Mouse (Mus musculus) neural tube, embryonic 11.5 days (tissue): ENCODE data around the gene Nav2. TPM values are rescaled to one million over a fixed set of nuclear protein-coding genes. Genes with fewer than 3 reads are reported as not detected.

Experiments
- ATAC-seq: fragments of 200-750 bp; cut with Nextera tagmentation; 2 replicates; pipeline ENCODE4 v1.8.0; 2017; ENCODE audit warnings: moderate number of reproducible peaks, mild to moderate bottlenecking, moderate TSS enrichment, moderate library complexity; ENCODE audit not compliant: insufficient read depth, low FRiP score, low TSS enrichment
- DNase-seq: peaks from one replicate; pipeline ENCODE4 v3.0.0-alpha.2; 2015; ENCODE audit warnings: low spot score
- H3K27ac ChIP-seq: fragments of 300-500 bp; sonication (generic); 2 replicates; pipeline ENCODE4 v1.5.1; 2014; ENCODE audit warnings: low read depth, mild to moderate bottlenecking, low read length
- H3K27me3 ChIP-seq: fragments of 300-500 bp; sonication (generic); 2 replicates; pipeline ENCODE4 v1.6.1; 2014; ENCODE audit warnings: mild to moderate bottlenecking, low read length, mixed read lengths; ENCODE audit not compliant: control insufficient read depth, insufficient read depth
- H3K36me3 ChIP-seq: fragments of 300-500 bp; sonication (generic); 2 replicates; pipeline ENCODE4 v1.6.1; 2014; ENCODE audit warnings: mild to moderate bottlenecking, low read length, moderate library complexity, mixed read lengths; ENCODE audit not compliant: control insufficient read depth, insufficient read depth
- H3K4me1 ChIP-seq: fragments of 300-500 bp; sonication (generic); 2 replicates; pipeline ENCODE4 v1.6.1; 2014; ENCODE audit warnings: low read length, mixed read lengths; ENCODE audit not compliant: control insufficient read depth, insufficient read depth
- H3K4me2 ChIP-seq: fragments of 300-500 bp; sonication (generic); 2 replicates; pipeline ENCODE4 v1.6.1; 2014; ENCODE audit warnings: low read depth, mild to moderate bottlenecking, moderate library complexity
- H3K4me3 ChIP-seq: fragments of 300-500 bp; sonication (generic); 2 replicates; pipeline ENCODE4 v1.5.1; 2014; ENCODE audit warnings: low read depth, low read length
- H3K9ac ChIP-seq: fragments of 300-500 bp; sonication (generic); 2 replicates; pipeline ENCODE4 v1.6.1; 2014; ENCODE audit warnings: mild to moderate bottlenecking, low read length
- H3K9me3 ChIP-seq: fragments of 300-500 bp; sonication (generic); 2 replicates; pipeline ENCODE4 v1.6.1; 2016; ENCODE audit warnings: low read length; ENCODE audit not compliant: control insufficient read depth
- WGBS: fragments of 180-500 bp; shearing (Covaris S2); extraction: QIAGEN DNeasy Blood & Tissue Kit; methylation state at CpG from one replicate; pipeline ENCODE4 v1.1.7; 2014; 5-methylcytosine and 5-hydroxymethylcytosine counted together
- polyA plus RNA-seq: library from polyadenylated mRNA; unstranded; fragments of >200 nt; fragmentation: Nextera tagmentation; extraction: Ambion mirVana; gene quantifications from 2 replicates; pipeline ENCODE4 v1.2.1, GENCODE M21; 2014

Gene Nav2
- polyA plus RNA-seq, 1 experiment from 2014 or later, result 19.2 TPM

DNA sequence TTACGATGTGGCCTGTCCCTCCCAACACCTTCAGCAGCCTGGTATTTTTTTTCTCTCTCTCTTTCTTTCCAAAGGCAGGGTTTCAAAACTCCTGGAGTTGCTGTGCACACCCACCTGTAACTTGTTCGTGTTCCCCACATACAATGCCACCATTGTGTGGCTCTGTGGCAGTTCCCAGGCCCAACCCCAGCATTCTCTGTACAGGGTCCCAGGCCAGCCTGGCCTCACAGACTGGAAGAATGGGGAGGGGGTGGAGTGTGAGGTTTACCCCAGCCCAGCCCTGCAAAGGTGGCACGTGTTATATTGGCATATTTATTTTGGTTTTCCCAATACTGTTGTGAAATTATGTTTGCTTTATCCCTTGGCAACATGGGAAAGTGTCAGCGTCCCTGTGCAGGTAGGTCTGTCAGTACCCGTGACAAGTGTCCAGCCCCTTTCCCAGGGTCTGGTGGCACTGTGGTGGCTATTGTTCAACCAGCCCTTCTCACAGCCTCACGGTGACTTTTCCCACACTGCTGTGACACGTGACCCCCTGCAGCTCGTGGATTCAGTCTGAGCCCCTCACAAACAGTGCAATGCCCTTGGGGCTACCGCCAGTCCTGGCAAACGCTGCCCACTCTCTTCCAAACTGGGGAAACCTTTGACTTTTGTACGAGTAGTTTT, 443.2 kb downstream of the Nav2 start:
- no peak overlapping the region for H3K4me3 ChIP-seq
- no peaks in the 10 kb centered on the region for H3K27me3 ChIP-seq
- H3K27ac ChIP-seq, result no peak overlapping the region
- no peaks in the 10 kb centered on the region for H3K9me3 ChIP-seq
- no peaks in the 10 kb centered on the region for H3K36me3 ChIP-seq
- H3K9ac ChIP-seq, result no peak overlapping the region; the same call in 1 of the 2 replicates
- no peak for ATAC-seq
- peaks cover 23% of the 10 kb centered on the region for H3K4me1 ChIP-seq
- H3K4me2 ChIP-seq, result no peak overlapping the region
- no peak for DNase-seq
- WGBS, result 49% methylated on average over 11 of the region's 11 CpGs

DNA sequence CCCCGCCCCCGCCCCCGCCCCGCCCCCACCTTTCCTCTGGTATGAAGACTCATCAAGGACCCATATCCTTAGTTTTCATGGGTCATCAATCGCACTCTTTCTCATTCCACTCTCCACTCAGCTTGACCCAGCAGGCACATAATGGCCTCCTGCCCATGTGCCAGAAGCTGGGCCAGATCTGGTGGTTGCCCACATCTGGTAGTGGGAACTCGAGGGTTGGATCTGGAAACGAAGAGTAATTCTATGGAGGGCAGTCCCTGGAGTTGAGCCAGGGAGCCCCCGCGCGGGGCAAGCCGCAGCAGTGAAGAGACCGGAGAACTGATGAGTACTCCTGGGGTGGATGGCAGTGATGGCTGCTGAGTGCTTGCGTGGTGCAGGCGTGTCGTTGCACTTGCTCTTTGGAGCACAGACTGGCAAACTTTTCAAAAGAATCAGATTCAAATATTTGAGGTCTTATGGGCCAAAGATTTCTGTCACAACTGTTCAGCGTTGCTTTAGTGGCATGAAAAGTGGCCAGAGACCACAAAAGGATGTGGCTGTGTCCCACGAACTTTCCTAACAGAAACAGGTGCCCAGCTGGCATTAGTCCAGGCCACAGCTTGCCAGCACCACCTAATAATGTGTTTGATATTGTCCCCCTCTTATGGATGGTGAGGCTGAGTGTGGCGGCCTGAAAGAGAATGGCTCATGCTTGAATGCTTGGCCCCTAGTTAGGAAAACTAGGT, 449.1 kb downstream of the Nav2 start:
- Histone ChIP-seq H3K4me1 (peaks cover 16% of the 10 kb centered on the region), H3K4me3 (no peak overlapping the region), H3K9ac (no peak overlapping the region), H3K36me3 (no peaks in the 10 kb centered on the region), H3K9me3 (no peaks in the 10 kb centered on the region), H3K4me2 (no peak overlapping the region), H3K27me3 (no peaks in the 10 kb centered on the region), H3K27ac (no peak overlapping the region)
- 82% methylated on average over 18 of the region's 18 CpGs for WGBS
- ATAC-seq, result no peak
- no peak for DNase-seq

DNA sequence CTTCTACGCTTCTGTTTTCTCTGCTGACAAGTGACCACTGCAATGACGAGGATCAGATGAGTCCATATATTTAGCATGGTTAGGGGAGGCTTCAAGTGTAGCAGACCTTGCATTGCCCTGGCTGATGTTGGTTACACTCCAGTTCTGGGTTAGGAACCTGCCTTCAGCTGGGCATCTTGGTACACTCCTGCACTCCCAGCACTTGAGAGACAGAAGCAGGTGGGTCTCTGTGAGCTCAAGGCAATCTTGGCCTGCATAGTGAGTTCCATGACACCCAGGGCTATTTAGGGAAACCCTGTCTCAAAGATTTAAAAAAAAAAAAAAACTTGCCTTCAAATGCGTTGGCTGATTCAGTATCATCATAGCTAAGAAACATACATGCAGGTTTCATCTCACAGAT, 450.6 kb downstream of the Nav2 start:
- H3K27me3 ChIP-seq, result no peaks in the 10 kb centered on the region
- WGBS, result 93% methylated on average over 3 of the region's 3 CpGs

DNA sequence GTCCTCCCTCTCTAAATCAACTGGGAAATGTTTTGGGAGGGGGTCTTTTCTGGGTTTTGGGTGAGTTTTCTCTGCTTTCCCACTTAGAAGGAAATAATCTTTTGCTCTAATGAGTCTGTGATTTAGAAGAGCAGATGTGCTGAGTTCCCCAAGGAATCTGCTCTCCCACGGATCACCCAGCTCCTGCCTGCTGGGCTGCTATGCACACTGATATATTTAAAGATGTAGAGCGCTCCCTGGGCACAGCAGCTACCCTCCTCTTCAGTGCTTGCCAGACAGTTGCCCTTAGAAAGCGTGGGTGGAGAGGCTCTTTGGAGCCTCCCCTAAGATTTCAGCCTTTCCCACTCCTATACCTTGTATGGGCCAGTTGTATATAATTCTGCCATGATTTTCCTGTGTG, 452.1 kb downstream of the Nav2 start:
- no peak overlapping the region for H3K9ac ChIP-seq
- no peaks in the 10 kb centered on the region; the same call in 1 of the 2 replicates for H3K36me3 ChIP-seq
- H3K27me3 ChIP-seq, result no peaks in the 10 kb centered on the region
- ATAC-seq, result no peak
- H3K4me3 ChIP-seq, result no peak overlapping the region
- H3K4me1 ChIP-seq, result peaks cover 12% of the 10 kb centered on the region
- no peak overlapping the region for H3K4me2 ChIP-seq
- no peaks in the 10 kb centered on the region for H3K9me3 ChIP-seq
- no peak for DNase-seq
- 73% methylated on average over 3 of the region's 3 CpGs for WGBS
- H3K27ac ChIP-seq, result peak overlapping the region; percentile 62

More for the DNA sequence above, 450.6 kb downstream of the Nav2 start:
- no peak overlapping the region for H3K4me3 ChIP-seq
- no peaks in the 10 kb centered on the region for H3K9me3 ChIP-seq
- no peak overlapping the region for H3K27ac ChIP-seq
- no peak for DNase-seq
- H3K4me2 ChIP-seq, result no peak overlapping the region
- H3K36me3 ChIP-seq, result no peaks in the 10 kb centered on the region; the same call in 1 of the 2 replicates
- ATAC-seq, result no peak
- no peak overlapping the region for H3K9ac ChIP-seq
- H3K4me1 ChIP-seq, result peaks cover 15% of the 10 kb centered on the region

DNA sequence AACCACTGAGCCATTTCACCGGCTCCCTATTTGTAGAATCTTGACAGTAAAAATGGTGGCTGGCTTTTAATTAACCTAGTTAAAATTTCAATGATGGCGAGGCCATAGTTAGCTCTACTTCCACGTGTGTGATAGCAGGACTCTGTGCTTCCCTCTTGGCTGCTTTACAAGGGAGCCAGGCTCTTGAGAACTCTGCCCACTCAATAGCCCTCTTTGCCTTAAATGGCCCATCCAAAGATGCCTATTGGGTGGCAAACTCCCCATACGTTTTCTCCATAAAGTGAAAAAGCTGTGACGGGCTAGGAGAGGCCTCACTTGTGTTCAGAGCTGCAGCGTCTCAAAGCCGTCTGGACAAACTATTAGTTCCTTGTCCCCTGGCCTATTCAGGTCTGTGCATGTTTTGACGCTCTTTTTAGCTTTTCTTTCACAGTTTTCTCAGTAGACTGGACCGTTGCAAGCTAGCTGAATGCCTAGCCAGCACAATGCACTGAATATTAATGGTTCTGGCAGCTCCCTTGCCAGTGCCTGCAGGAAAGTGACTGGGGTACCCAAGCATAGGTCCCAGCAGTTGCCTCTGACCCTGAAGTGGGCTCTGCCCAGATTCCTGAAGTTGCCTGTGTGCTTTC, 453.1 kb downstream of the Nav2 start:
- WGBS, result 40% methylated on average over 9 of the region's 9 CpGs
- no peaks in the 10 kb centered on the region; the same call in 1 of the 2 replicates for H3K36me3 ChIP-seq
- H3K4me1 ChIP-seq, result peaks cover 12% of the 10 kb centered on the region
- DNase-seq, result peak; percentile 44
- no peak overlapping the region for H3K9ac ChIP-seq
- H3K27me3 ChIP-seq, result no peaks in the 10 kb centered on the region
- no peak overlapping the region for H3K4me3 ChIP-seq
- H3K27ac ChIP-seq, result peak overlapping the region; percentile 62; the same call in 1 of the 2 replicates
- H3K4me2 ChIP-seq, result no peak overlapping the region
- peak; percentile 83 for ATAC-seq
- H3K9me3 ChIP-seq, result no peaks in the 10 kb centered on the region

DNA sequence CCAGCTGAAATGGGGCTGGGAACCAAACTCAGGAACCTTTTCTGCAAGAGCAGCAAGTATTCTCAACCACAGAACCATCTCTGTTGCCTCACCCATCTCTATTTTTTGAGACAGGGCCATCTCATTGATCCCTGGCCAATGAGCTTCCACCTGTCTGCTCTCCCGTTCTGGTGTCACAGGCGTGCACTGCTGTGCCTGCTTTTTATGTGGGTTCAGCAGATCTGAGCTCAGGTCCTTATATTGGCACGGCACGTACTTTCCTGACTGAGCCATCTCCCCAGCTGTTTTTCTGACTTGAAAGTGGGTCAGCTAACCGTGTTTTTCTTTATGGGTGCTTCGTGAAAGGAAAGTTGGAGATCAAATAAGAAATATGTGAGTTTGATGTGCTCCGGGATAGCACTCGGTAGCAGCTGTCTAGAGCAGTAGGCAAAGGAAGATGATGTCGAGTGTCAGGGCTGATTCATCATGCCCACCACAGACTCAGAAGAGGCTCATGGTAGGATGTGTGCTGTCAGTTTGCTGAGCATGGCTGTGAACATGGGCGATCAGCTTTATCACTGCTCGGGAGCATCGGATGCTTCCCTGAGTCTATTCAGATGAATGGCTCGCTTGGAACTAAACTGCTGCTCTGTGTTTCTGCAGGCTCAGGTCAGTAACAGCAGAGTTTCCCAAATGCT, 456.1 kb downstream of the Nav2 start:
- 92% methylated on average over 13 of the region's 13 CpGs for WGBS
- no peak for ATAC-seq
- no peak for DNase-seq
- Histone ChIP-seq H3K36me3 (no peaks in the 10 kb centered on the region; the same call in 1 of the 2 replicates), H3K27ac (no peak overlapping the region), H3K27me3 (no peaks in the 10 kb centered on the region), H3K4me2 (no peak overlapping the region), H3K9me3 (no peaks in the 10 kb centered on the region), H3K4me1 (peaks cover 14% of the 10 kb centered on the region), H3K4me3 (no peak overlapping the region), H3K9ac (no peak overlapping the region)

DNA sequence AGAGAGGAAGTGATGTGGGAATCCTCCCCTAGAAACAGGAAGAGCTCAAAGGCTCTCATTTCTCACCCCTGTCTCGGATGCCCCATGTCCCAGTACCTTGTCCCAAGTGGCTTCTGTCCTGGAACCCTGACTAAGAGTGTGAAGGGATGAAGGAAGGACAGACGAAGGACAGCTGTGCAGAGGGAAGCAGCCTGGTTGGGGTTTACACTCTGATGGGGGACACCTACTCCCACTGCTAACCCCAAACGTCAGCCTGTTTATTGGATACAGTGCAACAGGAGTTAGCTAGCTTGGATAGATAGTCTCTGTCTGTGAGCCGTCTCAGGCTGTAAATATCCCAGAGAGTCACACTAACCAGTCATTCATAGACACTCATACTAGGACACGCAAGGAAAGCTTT, 460.1 kb downstream of the Nav2 start:
- H3K4me3 ChIP-seq, result no peak overlapping the region
- H3K27me3 ChIP-seq, result no peaks in the 10 kb centered on the region
- H3K4me2 ChIP-seq, result no peak overlapping the region
- no peak for DNase-seq
- no peaks in the 10 kb centered on the region for H3K36me3 ChIP-seq
- H3K9ac ChIP-seq, result no peak overlapping the region
- no peak overlapping the region for H3K27ac ChIP-seq
- 0 out of 2 replicates have a peak, but pooled peaks cover 3% of the 10 kb centered on the region for H3K4me1 ChIP-seq
- WGBS, result 73% methylated on average over 5 of the region's 5 CpGs
- ATAC-seq, result no peak
- no peaks in the 10 kb centered on the region for H3K9me3 ChIP-seq

DNA sequence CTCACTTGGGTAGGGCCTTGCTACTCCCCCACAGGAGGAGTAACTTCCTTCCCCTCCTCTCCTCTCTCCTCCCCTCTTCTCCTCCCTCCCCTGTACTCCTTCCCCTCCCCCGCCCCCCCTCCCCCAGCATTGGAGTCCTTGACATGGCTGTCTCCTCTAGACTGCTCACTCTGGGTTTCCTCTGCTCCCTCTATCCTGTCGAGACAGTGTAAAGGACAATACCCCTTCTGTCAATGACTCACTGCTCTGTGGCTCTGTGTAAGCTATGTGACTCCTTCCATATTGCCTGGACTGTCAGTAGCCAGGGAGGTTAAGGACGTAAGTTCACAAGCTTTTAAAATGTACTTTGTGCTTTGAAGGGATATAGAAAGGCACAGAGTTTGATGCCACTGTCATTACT, 460.5 kb downstream of the Nav2 start:
- Histone ChIP-seq H3K27ac (no peak overlapping the region), H3K9ac (no peak overlapping the region), H3K27me3 (no peaks in the 10 kb centered on the region), H3K9me3 (no peaks in the 10 kb centered on the region), H3K36me3 (no peaks in the 10 kb centered on the region), H3K4me1 (0 out of 2 replicates have a peak, but pooled peaks cover 3% of the 10 kb centered on the region), H3K4me2 (no peak overlapping the region), H3K4me3 (no peak overlapping the region)
- 43% methylated on average over 2 of the region's 3 CpGs for WGBS
- no peak for ATAC-seq
- no peak for DNase-seq
